Mouse (Mus musculus) E14TG2a.4 (cell line): ENCODE data around the gene Slc36a3.

Source experiments
- CTCF ChIP-seq: conservative IDR thresholded peaks from 2 replicates; pipeline ENCODE4 v1.5.1; 2014; ENCODE audit warnings: low read length
- NANOG ChIP-seq: IDR thresholded peaks from 2 replicates; pipeline ENCODE4 v1.6.1; 2014; ENCODE audit warnings: borderline replicate concordance, low read length, mixed read lengths
- POU5F1 ChIP-seq: IDR thresholded peaks from 2 replicates; pipeline ENCODE4 v1.6.1; 2014; ENCODE audit warnings: low read length, borderline replicate concordance

DNA sequence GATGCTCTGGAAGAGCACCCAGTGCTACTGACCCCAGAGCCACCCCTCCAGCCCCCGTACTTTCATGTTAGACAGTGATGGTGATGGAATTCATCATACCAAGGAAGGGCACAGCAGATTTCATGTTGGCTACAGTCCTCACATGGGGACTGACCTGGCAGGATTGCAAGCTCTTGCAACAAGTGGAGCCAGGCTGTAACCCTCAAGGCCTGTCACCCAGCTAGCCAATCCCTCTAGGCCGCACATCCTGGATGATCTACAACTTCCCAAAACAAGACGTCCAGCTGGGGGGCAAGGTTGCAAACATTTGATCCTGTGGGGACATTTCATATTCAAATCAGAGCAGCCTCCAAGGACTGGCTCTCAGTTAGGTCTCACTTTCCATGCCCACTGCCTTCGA is 66.9 kb downstream of the Slc36a3 start:
- no peak for TF ChIP-seq CTCF
- no peak for TF ChIP-seq POU5F1
- no peak for TF ChIP-seq NANOG
